Mouse (Mus musculus) liver, embryonic 15.5 days (tissue): ENCODE measurements around the gene Sin3a. TPM values are rescaled to one million over a fixed set of nuclear protein-coding genes. Genes with fewer than 3 reads are reported as not detected.

ENCODE experiments used
- ATAC-seq: fragments of 200-750 bp; cut with Nextera tagmentation; 2 replicates; pipeline ENCODE4 v1.8.0; 2017; ENCODE audit warnings: moderate number of reproducible peaks, mild to moderate bottlenecking, moderate library complexity; ENCODE audit not compliant: insufficient read depth
- H3K27ac ChIP-seq: fragments of 300-500 bp; sonication (generic); replicated peaks from 2 replicates; pipeline ENCODE4 v1.5.1; 2015; ENCODE audit warnings: mild to moderate bottlenecking, inconsistent platforms
- H3K27me3 ChIP-seq: fragments of 300-500 bp; sonication (generic); 2 replicates; pipeline ENCODE4 v1.6.1; 2015; ENCODE audit warnings: mild to moderate bottlenecking, inconsistent platforms
- H3K36me3 ChIP-seq: fragments of 300-500 bp; sonication (generic); replicated peaks from 2 replicates; pipeline ENCODE4 v1.6.1; 2015; ENCODE audit warnings: moderate library complexity, mild to moderate bottlenecking, inconsistent platforms
- H3K4me1 ChIP-seq: fragments of 300-500 bp; sonication (generic); replicated peaks from 2 replicates; pipeline ENCODE4 v1.6.1; 2015; ENCODE audit warnings: inconsistent platforms
- H3K4me2 ChIP-seq: fragments of 300-500 bp; sonication (generic); 2 replicates; pipeline ENCODE4 v1.6.1; 2015; ENCODE audit warnings: moderate library complexity, mild to moderate bottlenecking, inconsistent platforms
- H3K4me3 ChIP-seq: fragments of 300-500 bp; sonication (generic); replicated peaks from 2 replicates; pipeline ENCODE4 v1.5.1; 2015; ENCODE audit warnings: mild to moderate bottlenecking, inconsistent platforms
- H3K9ac ChIP-seq: fragments of 300-500 bp; sonication (generic); 2 replicates; pipeline ENCODE4 v1.6.1; 2015; ENCODE audit warnings: moderate library complexity, mild to moderate bottlenecking, inconsistent platforms
- H3K9me3 ChIP-seq: fragments of 300-500 bp; sonication (generic); replicated peaks from 2 replicates; pipeline ENCODE4 v1.6.1; 2016; ENCODE audit warnings: inconsistent platforms
- WGBS: fragments of 180-500 bp; shearing (Covaris S2); methylation state at CpG from one replicate; pipeline ENCODE4 v1.1.7; 2015; ENCODE audit warnings: mixed read lengths; ENCODE audit not compliant: insufficient replicate concordance; 5-methylcytosine and 5-hydroxymethylcytosine counted together
- polyA plus RNA-seq: library from polyadenylated mRNA; unstranded; fragments of >200 nt; fragmentation: Nextera tagmentation; extraction: Ambion mirVana; gene quantifications from 2 replicates; pipeline ENCODE4 v1.2.1, GENCODE M21; 2015

Gene Sin3a
- polyA plus RNA-seq, 1 experiment from 2014 or later, result 14.1 TPM

GRCm38 (mm10) chr9:57137777-57138176 is 65.9 kb downstream of the Sin3a start:
- no peak overlapping the region for H3K27ac ChIP-seq
- 65% methylated on average over 9 of the region's 9 CpGs for WGBS

DNA sequence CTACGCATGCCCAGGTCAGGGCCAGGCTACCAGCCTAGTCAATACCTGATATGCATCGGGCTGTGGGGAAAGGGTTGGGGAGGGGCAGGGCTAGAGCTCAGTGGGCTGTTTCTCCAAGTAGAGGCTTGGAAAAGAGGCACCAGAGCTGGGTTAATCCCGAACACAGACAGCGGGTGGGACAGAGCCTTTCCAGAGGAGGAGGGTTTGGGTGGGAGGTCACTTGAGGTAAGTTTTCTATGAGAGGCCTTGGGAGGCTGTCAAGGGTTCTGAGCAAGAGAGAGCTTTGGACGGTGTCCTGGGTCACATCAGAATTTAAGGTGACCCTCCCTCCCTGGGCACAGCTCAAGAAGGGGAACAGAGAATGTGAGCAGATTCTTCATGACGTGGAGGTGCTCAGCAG is 66.7 kb downstream of the Sin3a start:
- Histone ChIP-seq H3K9me3 (no peaks in the 10 kb centered on the region), H3K4me1 (no peaks in the 10 kb centered on the region), H3K9ac (no peak overlapping the region), H3K27me3 (no peaks in the 10 kb centered on the region), H3K36me3 (peaks cover 74% of the 10 kb centered on the region), H3K4me3 (no peak overlapping the region), H3K27ac (no peak overlapping the region), H3K4me2 (no peak overlapping the region)
- 74% methylated on average over 6 of the region's 6 CpGs for WGBS
- ATAC-seq, result no peak

More at GRCm38 (mm10) chr9:57137777-57138176, 65.9 kb downstream of the Sin3a start:
- no peak for ATAC-seq
- H3K27me3 ChIP-seq, result no peaks in the 10 kb centered on the region
- H3K4me3 ChIP-seq, result no peak overlapping the region
- H3K9me3 ChIP-seq, result no peaks in the 10 kb centered on the region
- no peak overlapping the region for H3K9ac ChIP-seq
- H3K36me3 ChIP-seq, result peaks cover 74% of the 10 kb centered on the region
- H3K4me2 ChIP-seq, result no peak overlapping the region
- no peaks in the 10 kb centered on the region for H3K4me1 ChIP-seq

DNA sequence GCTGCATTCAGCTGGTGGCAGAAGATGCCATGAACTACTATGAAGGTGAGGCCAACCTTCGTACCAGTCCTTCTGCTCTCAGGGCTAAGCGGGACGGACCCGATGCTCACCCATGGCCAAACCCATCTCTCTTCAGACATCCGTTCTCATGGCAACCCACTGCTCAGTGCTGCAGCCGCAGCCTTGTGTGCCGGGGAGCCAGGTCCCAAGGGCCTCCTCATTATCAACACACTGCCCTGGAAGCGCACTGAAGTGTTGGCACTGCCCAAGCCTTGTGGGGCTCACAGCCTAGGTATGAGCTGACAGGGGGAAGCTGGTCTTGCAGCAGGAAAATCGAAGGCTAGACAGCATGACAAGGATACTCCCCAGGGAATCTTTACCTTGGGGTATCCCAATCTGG is 67.3 kb downstream of the Sin3a start:
- Histone ChIP-seq H3K9ac (no peak overlapping the region), H3K27me3 (no peaks in the 10 kb centered on the region), H3K36me3 (peaks cover 72% of the 10 kb centered on the region), H3K4me3 (no peak overlapping the region), H3K9me3 (no peaks in the 10 kb centered on the region), H3K27ac (no peak overlapping the region), H3K4me2 (no peak overlapping the region), H3K4me1 (no peaks in the 10 kb centered on the region)
- 84% methylated on average over 9 of the region's 9 CpGs for WGBS
- ATAC-seq, result no peak

GRCm38 (mm10) chr9:57139571-57139970 is 67.7 kb downstream of the Sin3a start:
- no peak for ATAC-seq
- Histone ChIP-seq H3K4me1 (no peaks in the 10 kb centered on the region), H3K36me3 (peaks cover 70% of the 10 kb centered on the region), H3K4me3 (no peak overlapping the region), H3K4me2 (no peak overlapping the region), H3K9me3 (no peaks in the 10 kb centered on the region), H3K27me3 (no peaks in the 10 kb centered on the region), H3K27ac (no peak overlapping the region), H3K9ac (no peak overlapping the region)
- WGBS, result 86% methylated on average over 5 of the region's 5 CpGs

GRCm38 (mm10) chr9:57141417-57142353 is 69.8 kb downstream of the Sin3a start:
- Histone ChIP-seq H3K4me1 (no peaks in the 10 kb centered on the region), H3K27ac (no peak overlapping the region), H3K4me2 (no peak overlapping the region), H3K4me3 (no peak overlapping the region), H3K27me3 (no peaks in the 10 kb centered on the region), H3K9ac (no peak overlapping the region), H3K9me3 (no peaks in the 10 kb centered on the region), H3K36me3 (peaks cover 52% of the 10 kb centered on the region)
- no peak for ATAC-seq
- WGBS, result 70% methylated on average over 17 of the region's 17 CpGs

GRCm38 (mm10) chr9:57143212-57143611 is 71.4 kb downstream of the Sin3a start:
- no peak for ATAC-seq
- Histone ChIP-seq H3K4me3 (no peak overlapping the region), H3K9ac (no peak overlapping the region), H3K4me2 (no peak overlapping the region), H3K27ac (no peak overlapping the region), H3K36me3 (peaks cover 39% of the 10 kb centered on the region), H3K9me3 (no peaks in the 10 kb centered on the region), H3K4me1 (peaks cover 11% of the 10 kb centered on the region), H3K27me3 (no peaks in the 10 kb centered on the region)
- WGBS, result 71% methylated on average over 11 of the region's 11 CpGs

- Histone ChIP-seq H3K27me3 (no peaks in the 10 kb centered on the region), H3K9me3 (no peaks in the 10 kb centered on the region), H3K4me1 (peaks cover 21% of the 10 kb centered on the region), H3K36me3 (peaks cover 26% of the 10 kb centered on the region), H3K27ac (no peak overlapping the region), H3K4me2 (no peak overlapping the region), H3K9ac (no peak overlapping the region), H3K4me3 (no peak overlapping the region)
- WGBS, result 88% methylated on average over 8 of the region's 8 CpGs
- no peak for ATAC-seq
Measured at GRCm38 (mm10) chr9:57144830-57145229, 73.0 kb downstream of the Sin3a start.

DNA sequence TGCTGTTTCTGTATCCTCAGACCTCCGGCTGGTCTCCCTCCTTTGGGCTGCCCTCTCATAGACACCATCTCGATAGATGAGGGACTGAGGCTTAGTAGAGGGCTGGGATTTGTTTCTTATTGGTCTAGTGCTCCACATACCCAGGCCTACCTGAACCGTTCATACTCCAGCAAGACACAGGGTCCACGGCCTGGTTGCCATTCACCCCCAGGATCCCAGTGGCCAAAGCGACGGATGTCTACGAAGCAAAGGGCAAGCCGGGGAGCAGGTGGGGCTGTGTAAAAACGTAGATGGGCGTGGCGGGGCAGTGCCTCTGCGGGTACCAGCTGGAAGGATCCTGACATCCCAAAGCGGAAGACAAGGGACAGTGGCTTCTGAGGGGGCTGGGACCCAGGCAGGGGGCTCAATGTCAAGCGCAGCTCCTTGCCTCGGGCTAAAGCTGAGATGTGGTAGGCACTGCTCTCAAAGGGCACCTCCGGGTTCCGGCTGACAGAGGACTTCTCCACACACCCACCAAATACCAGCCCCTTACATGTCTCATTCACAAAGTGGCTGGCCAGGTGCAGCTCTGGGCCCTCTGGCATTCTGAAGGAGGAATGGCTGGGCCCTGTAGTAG is 74.7 kb downstream of the Sin3a start:
- no peak overlapping the region; the same call in 1 of the 2 replicates for H3K4me3 ChIP-seq
- no peaks in the 10 kb centered on the region for H3K9me3 ChIP-seq
- H3K27ac ChIP-seq, result no peak overlapping the region
- no peak for ATAC-seq
- H3K27me3 ChIP-seq, result no peaks in the 10 kb centered on the region
- H3K4me1 ChIP-seq, result peaks cover 21% of the 10 kb centered on the region
- H3K36me3 ChIP-seq, result peaks cover 9% of the 10 kb centered on the region
- 0 out of 2 replicates have a peak overlapping the region, but pooled peaks have one; percentile 81 for H3K4me2 ChIP-seq
- no peak overlapping the region for H3K9ac ChIP-seq
- WGBS, result 76% methylated on average over 17 of the region's 17 CpGs

- H3K9me3 ChIP-seq, result no peaks in the 10 kb centered on the region
- peak overlapping the region; percentile 78; the same call in 1 of the 2 replicates for H3K27ac ChIP-seq
- peak overlapping the region; percentile 60 for H3K9ac ChIP-seq
- peaks cover 21% of the 10 kb centered on the region for H3K4me1 ChIP-seq
- peak overlapping the region; percentile 64 for H3K4me3 ChIP-seq
- ATAC-seq, result peak; percentile 9; the same call in 1 of the 2 replicates
- H3K4me2 ChIP-seq, result peak overlapping the region; percentile 81
- H3K36me3 ChIP-seq, result no peaks in the 10 kb centered on the region; the same call in 1 of the 2 replicates
- 10% methylated on average over 19 of the region's 19 CpGs for WGBS
- H3K27me3 ChIP-seq, result no peaks in the 10 kb centered on the region
Measured at GRCm38 (mm10) chr9:57147205-57148143, 75.6 kb downstream of the Sin3a start.

DNA sequence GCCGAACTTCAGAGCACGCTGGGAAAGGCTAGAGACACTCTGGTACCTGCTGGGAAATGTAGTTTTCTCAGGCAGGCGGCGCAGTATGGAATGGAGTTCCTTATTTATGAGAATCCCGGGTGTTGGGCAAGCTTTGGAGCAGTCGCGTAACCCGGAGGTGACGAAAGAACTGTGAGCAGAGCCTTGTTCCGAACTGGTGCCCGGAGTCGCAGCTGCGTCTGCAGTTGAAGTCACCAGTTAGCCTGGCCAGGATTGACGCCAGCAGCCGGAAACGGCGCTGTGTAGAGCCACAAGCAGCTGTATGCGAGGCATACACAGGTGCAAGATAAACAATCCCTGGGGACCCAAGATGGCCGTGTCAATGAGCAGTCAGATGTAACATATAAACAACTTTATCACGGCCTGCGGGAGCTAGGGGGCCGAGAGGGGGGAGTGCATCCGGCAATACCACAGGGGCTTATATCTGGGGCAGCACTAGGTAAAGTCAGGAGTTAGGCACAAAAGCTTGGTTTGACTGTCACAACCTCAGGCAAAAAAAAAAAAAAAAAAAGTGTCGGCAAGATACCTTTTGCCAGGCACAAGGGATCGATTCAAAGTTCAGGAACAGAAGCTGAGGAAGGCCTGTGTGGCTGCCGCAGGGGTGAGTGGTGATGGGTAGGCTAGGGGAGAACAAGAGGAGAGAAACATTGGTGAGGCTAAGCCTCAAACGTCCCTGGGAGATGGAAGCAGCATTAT is 76.5 kb downstream of the Sin3a start, which contains the start of gene Neil1:
Gene Neil1, minus strand, starts transcription at position 162 of the 735 bp plus-strand sequence.
- Histone ChIP-seq H3K36me3 (no peaks in the 10 kb centered on the region), H3K9ac (peak within 1 kb of the TSS; percentile 60), H3K27ac (peak within 1 kb of the TSS; percentile 78), H3K4me3 (peak within 1 kb of the TSS; percentile 64), H3K27me3 (no peaks in the 10 kb centered on the region), H3K4me1 (peaks cover 21% of the 10 kb centered on the region), H3K4me2 (peak within 1 kb of the TSS; percentile 81), H3K9me3 (no peaks in the 10 kb centered on the region)
- WGBS, result 1% methylated on average over 27 of the region's 27 CpGs
- peak; percentile 86 for ATAC-seq
